Mouse (Mus musculus): Measurements from ENCODE around the gene Spag17.

DNA sequence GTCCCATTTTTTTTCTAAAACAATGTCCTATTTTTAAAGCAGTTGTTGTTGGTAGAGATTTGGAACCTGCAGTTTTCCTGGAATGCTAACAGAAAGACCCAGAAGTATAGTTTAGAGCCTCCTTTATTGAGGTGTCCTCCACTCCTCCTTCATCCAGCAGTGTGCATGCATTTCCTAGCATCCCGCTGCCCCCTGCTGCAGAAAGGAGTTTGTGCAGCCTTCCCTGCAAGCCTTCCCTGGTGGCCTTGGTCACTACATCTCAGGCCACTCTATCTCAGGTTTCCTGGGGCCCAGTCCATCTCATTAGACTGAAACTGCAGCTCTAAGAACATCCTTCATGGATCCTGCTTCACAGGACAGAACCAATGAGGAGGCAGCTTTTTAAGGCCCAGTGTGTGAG is 51.0 kb downstream of the Spag17 start:
- 0 out of 2 replicates have a peak, but pooled peaks have one; percentile 7 for TF ChIP-seq CTCF (conservative IDR thresholded peaks at IDR 0.05; ENCODE audit: low read length)
- TF ChIP-seq POU5F1 (IDR thresholded peaks at IDR 0.05; ENCODE audit: borderline replicate concordance, low read length) = no peak
